Mouse (Mus musculus) spleen, adult 2 months (tissue): ENCODE measurements around the gene Fam184a. TPM values are rescaled to one million over a fixed set of nuclear protein-coding genes. Genes with fewer than 3 reads are reported as not detected.

Experiments
- DNase-seq, 2 experiments: peaks; one replicate each; pipeline versions ENCODE4 v3.0.0 to v3.0.0-alpha.2; 2012 to 2021; ENCODE audit warnings: low spot score in 2 of 2, low read depth in 1 of 2
- H3K27ac ChIP-seq: fragments of 200-500 bp; 2 replicates; pipeline ENCODE4 v1.5.1; 2012; ENCODE audit warnings: low read length, inconsistent platforms; ENCODE audit not compliant: insufficient read depth
- H3K27me3 ChIP-seq: fragments of 200-500 bp; 2 replicates; pipeline ENCODE4 v1.6.1; 2012; ENCODE audit warnings: mild to moderate bottlenecking, moderate library complexity, low read length, inconsistent platforms; ENCODE audit not compliant: control insufficient read depth, insufficient read depth
- H3K36me3 ChIP-seq: fragments of 200-500 bp; 2 replicates; pipeline ENCODE4 v1.6.1; 2012; ENCODE audit warnings: mild to moderate bottlenecking, low read length, inconsistent platforms; ENCODE audit not compliant: control insufficient read depth, insufficient read depth
- H3K4me1 ChIP-seq: fragments of 200-500 bp; 2 replicates; pipeline ENCODE4 v1.6.1; 2011; ENCODE audit warnings: inconsistent platforms; ENCODE audit not compliant: control insufficient read depth, insufficient read depth, insufficient read length
- H3K4me3 ChIP-seq: fragments of 200-500 bp; 2 replicates; pipeline ENCODE4 v1.5.1; 2011; ENCODE audit warnings: mild to moderate bottlenecking, inconsistent platforms; ENCODE audit not compliant: insufficient read depth, insufficient read length; ENCODE audit errors: extremely low read depth
- CTCF ChIP-seq: fragments of 200-500 bp; IDR thresholded peaks from 2 replicates; pipeline ENCODE4 v1.5.1; 2011; ENCODE audit warnings: mild to moderate bottlenecking, inconsistent platforms; ENCODE audit not compliant: insufficient read depth, insufficient read length, insufficient replicate concordance; ENCODE audit errors: extremely low read depth
- POLR2A ChIP-seq: fragments of 200-500 bp; IDR thresholded peaks from 2 replicates; pipeline ENCODE4 v1.6.1; 2011; ENCODE audit warnings: low read depth, low read length, inconsistent platforms
- WGBS: fragments of 180-500 bp; shearing (Covaris S2); methylation state at CpG from one replicate; pipeline ENCODE4 v1.1.7; 2018; 5-methylcytosine and 5-hydroxymethylcytosine counted together
- polyA plus RNA-seq: library from polyadenylated mRNA; depleted of rRNA; stranded (reverse); fragments of >200 nt; gene quantifications from 2 replicates; pipeline ENCODE4 v1.2.3, GENCODE M21; 2012

Fam184a gene
- polyA plus RNA-seq, 1 experiment: 0.18 TPM

DNA sequence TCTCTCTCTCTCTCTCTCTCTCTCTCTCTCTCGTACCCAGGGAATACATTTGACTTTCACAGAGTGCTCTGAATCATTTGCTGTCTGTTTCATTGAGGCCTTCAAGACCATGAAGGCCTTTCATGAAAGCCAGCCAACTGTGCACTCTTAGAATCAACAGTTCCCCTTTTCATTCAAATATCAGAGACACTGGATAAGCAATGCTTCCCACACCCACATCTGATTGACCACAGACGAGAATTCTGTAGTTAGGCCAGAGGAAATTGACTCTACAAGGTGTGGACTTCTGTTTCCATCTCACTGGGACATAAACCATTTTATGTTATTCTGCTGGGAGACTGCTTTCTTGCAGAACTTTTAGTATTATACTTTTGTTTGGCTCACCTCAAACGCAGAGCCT lies 17.8 kb upstream of the Fam184a start:
- WGBS: 31% methylated on average over 3 of the region's 3 CpGs
- H3K27ac ChIP-seq: no peak overlapping the region
- no peak for TF ChIP-seq CTCF
- TF ChIP-seq POLR2A: no peak
- DNase-seq: no peak
- H3K36me3 ChIP-seq: no peaks in the 10 kb centered on the region
- no peaks in the 10 kb centered on the region for H3K27me3 ChIP-seq
- no peak overlapping the region for H3K4me3 ChIP-seq
- no peaks in the 10 kb centered on the region; the same call in 1 of the 2 replicates for H3K4me1 ChIP-seq

DNA sequence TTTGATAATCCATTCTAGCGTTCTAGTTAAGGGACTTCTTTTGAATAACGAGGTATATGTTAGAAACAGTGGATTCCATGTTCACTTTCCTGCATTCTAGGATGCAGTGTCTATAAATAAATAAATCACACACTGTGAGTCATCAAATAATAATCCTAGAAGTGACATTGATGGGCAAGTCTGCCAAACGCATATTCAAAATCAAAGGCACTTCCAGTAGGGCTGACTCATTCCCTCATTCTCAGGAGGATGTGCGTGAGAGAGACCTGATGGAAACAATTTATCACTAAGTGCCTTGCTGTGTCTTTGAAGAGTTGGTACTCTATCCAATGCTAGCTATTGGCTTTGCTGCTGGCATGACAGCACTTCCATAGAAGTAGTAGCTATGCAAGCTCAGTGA lies 14.5 kb upstream of the Fam184a start:
- Histone ChIP-seq H3K27ac (no peak overlapping the region), H3K4me3 (no peak overlapping the region), H3K4me1 (no peaks in the 10 kb centered on the region; the same call in 1 of the 2 replicates), H3K27me3 (no peaks in the 10 kb centered on the region), H3K36me3 (no peaks in the 10 kb centered on the region)
- WGBS: 83% methylated on average over 4 of the region's 4 CpGs
- TF ChIP-seq CTCF (no peak), POLR2A (no peak)
- no peak for DNase-seq

DNA sequence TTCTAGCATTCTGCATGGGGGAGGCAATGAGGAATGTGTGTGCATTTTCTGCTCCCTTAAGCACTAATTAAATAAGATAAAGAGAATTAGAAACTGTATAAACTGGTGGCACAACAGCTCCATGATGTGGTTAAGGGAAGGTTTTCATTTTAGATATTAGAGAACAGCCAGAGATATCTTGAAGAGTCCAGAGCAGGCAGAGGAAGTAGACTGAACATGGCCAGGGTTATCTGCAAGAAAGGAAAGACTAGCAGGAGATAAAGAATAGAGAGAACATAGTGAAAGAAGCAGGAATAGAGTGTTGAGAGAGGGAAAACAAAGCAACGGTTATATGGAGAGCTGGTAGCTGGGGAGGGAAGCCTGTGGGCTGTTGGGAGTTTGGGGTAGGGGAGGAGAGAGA lies 1.8 kb upstream of the Fam184a start:
- no peak for TF ChIP-seq CTCF
- TF ChIP-seq POLR2A: no peak
- Histone ChIP-seq H3K27me3 (peaks cover 9% of the 10 kb centered on the region), H3K36me3 (no peaks in the 10 kb centered on the region), H3K27ac (no peak overlapping the region), H3K4me1 (peaks cover 4% of the 10 kb centered on the region; the same call in 1 of the 2 replicates), H3K4me3 (no peak overlapping the region)
- DNase-seq: no peak
- 82% methylated on average over 1 of the region's 1 CpGs for WGBS

DNA sequence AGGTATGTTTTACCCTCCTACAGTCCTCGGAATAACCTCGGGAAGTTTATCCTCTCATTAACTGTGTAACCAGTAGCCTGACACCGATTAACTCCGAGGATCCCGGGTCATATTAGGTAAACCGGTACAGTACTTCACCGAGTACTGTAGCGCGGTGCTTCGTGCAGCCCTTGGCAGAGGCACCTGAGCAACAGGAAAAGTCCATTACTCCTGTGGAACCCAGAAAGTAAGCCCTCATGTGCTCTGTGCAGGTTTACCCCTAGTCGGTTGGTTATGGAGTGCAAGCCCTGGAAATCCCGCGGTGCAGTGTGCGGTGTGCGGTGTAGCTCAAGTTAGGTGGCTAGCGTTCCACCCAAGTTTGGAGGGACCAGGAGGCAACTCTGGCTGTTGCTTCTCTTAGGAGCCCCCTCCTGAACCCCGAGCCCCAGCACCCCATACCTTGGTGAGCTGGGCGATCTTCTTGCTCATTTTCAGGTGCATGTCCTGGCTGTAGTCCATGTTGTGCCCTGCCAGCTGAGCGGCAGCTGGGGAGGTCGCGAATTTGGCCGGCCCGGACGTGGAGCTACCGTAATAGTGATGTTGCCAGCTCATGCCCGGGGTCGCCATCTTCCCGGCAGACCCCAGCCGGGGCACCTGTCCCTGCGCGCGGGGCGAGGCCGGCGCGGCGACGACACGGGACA lies 508 bp downstream of the Fam184a start:
- Histone ChIP-seq H3K4me3 (peak overlapping the region; percentile 41; the same call in 1 of the 2 replicates), H3K27me3 (peaks cover 9% of the 10 kb centered on the region), H3K4me1 (peaks cover 4% of the 10 kb centered on the region; the same call in 1 of the 2 replicates), H3K27ac (no peak overlapping the region), H3K36me3 (no peaks in the 10 kb centered on the region)
- TF ChIP-seq POLR2A (no peak), CTCF (no peak)
- DNase-seq: no peak
- 16% methylated on average over 39 of the region's 39 CpGs for WGBS

DNA sequence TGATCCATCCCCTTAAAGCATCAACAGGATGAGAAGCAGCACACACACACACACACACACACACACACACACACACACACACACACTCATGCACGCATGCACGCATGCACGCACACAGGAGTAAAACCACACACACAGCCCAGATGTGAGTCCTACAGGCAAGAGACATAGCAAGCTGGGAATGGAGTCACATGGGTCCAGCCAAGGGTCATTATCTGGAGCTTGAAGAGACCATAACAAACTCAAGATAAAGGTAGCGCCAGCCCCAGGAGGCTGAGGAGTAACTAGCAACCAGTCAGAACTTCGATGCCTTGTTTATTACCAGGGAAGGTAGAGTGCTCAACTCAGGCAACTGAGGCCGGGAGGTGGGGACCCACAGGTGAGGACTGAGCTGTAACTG lies 4.9 kb downstream of the Fam184a start:
- 91% methylated on average over 6 of the region's 6 CpGs for WGBS
- Histone ChIP-seq H3K36me3 (no peaks in the 10 kb centered on the region), H3K4me1 (peaks cover 3% of the 10 kb centered on the region; the same call in 1 of the 2 replicates), H3K4me3 (no peak overlapping the region), H3K27me3 (peaks cover 7% of the 10 kb centered on the region), H3K27ac (no peak overlapping the region)
- no peak for DNase-seq
- TF ChIP-seq CTCF: no peak
- no peak for TF ChIP-seq POLR2A

DNA sequence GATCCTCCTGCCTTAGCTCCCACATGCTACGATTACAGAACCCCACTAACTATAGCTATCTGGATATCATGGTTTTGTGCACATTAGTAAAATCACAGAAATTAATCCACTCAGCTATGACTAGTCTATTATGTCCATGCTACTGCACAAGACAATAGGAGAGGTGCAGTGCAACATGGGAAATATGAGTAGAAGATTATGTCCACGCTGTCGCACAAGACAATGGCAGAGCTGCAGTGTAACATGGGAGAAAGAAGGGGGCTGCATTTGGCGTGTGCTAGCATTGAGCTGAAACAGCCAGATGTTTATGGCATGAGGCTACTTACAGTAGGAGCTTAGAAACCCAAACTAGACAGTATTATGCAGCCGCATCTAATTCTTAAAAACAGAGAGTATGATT lies 8.0 kb downstream of the Fam184a start:
- TF ChIP-seq CTCF: no peak
- no peaks in the 10 kb centered on the region for H3K27me3 ChIP-seq
- DNase-seq: no peak
- H3K27ac ChIP-seq: no peak overlapping the region
- no peak overlapping the region for H3K4me3 ChIP-seq
- 90% methylated on average over 5 of the region's 5 CpGs for WGBS
- no peaks in the 10 kb centered on the region for H3K4me1 ChIP-seq
- H3K36me3 ChIP-seq: no peaks in the 10 kb centered on the region

DNA sequence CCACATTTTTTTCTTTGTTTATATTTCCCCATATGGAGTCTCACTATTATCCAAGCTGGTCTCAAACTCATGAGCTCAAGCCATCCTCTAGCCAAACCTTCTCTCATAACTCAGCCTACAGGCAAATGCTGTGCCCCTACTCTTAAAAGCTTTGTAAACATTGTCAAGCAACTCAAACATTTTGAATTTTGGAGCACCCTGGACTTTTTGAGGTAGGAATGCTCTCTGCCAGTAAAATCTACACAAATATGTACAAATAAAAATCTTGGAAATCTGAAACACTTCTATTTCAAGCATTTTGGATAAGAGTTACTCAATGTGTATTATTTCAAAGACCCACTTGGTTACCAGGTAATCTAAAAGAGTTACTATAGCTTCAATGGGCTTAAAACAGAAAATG lies 10.9 kb downstream of the Fam184a start:
- no peak overlapping the region for H3K27ac ChIP-seq
- no peaks in the 10 kb centered on the region for H3K4me1 ChIP-seq
- TF ChIP-seq CTCF (no peak), POLR2A (no peak)
- no peak for DNase-seq
- H3K27me3 ChIP-seq: no peaks in the 10 kb centered on the region
- H3K36me3 ChIP-seq: no peaks in the 10 kb centered on the region
- no peak overlapping the region for H3K4me3 ChIP-seq
